Mouse (Mus musculus) spleen, postnatal 0 days (tissue): ENCODE data around the gene Prps1l3. TPM values are rescaled to one million over a fixed set of nuclear protein-coding genes. Genes with fewer than 3 reads are reported as not detected.

ENCODE experiments used
- polyA plus RNA-seq: library from polyadenylated mRNA; unstranded; fragments of >200 nt; fragmentation: Nextera tagmentation; extraction: Ambion mirVana; gene quantifications from 2 replicates; pipeline ENCODE4 v1.2.1, GENCODE M21; 2015

Gene Prps1l3
- polyA plus RNA-seq, result 35.6 and 36.3 TPM in 2 replicates

GRCm38 (mm10) chr12:57230192-57230706 is at the start of gene Prps1l3, which contains the start of gene Mipol1:
Gene Prps1l3 (plus strand): TSS chr12:57230412.
Gene Mipol1 (plus strand): TSS chr12:57230427.

GRCm38 (mm10) chr12:57197363-57198026 is 32.7 kb upstream of the Prps1l3 start, which contains the start of gene Slc25a21:
Gene Slc25a21 (minus strand): TSS chr12:57197472.

Other genes starting within 250 kb of the Prps1l3 start
- 33.6 and 38.2 TPM in 2 replicates for gene Slc25a21, start 32.9 kb upstream of the Prps1l3 start, polyA plus RNA-seq
- gene Mipol1, start within 50 bp of the Prps1l3 start, polyA plus RNA-seq, result 4.1 and 5.0 TPM in 2 replicates